Mouse (Mus musculus): ENCODE measurements around the gene Ing3. TPM values are rescaled to one million over a fixed set of nuclear protein-coding genes. Genes with fewer than 3 reads are reported as not detected.
A peak's percentile ranks its signal among the peaks of the same experiment; 100 is the strongest.

Ing3 gene
- polyA plus RNA-seq, 1 experiment from 2014 or later: 64.8 TPM

- no peak for ATAC-seq (ENCODE audit: low FRiP score, low TSS enrichment)
These were observed 68.3 kb downstream of the Ing3 start for GRCm38 (mm10) chr6:22017631-22018030.

GRCm38 (mm10) chr6:22018768-22019445 is 69.5 kb downstream of the Ing3 start:
- H3K27me3 ChIP-seq (ENCODE audit: insufficient read depth, low read length): no peaks in the 10 kb centered on the region
- no peaks in the 10 kb centered on the region for H3K36me3 ChIP-seq (ENCODE audit: insufficient read depth, low read length)
- ATAC-seq (ENCODE audit: low FRiP score, low TSS enrichment): no peak
- no peaks in the 10 kb centered on the region for H3K9me3 ChIP-seq (ENCODE audit: low read length)
- no peak overlapping the region for H3K4me2 ChIP-seq (replicated peaks; ENCODE audit: low read depth, low read length)
- H3K9ac ChIP-seq (replicated peaks; ENCODE audit: low read length): no peak overlapping the region
- peaks cover 25% of the 10 kb centered on the region for H3K4me1 ChIP-seq (ENCODE audit: insufficient read depth, low read length)
- no peak overlapping the region for H3K4me3 ChIP-seq (ENCODE audit: low read length)
- WGBS: 56% methylated on average over 8 of the region's 8 CpGs
- peak overlapping the region; percentile 29; the same call in 1 of the 2 replicates for H3K27ac ChIP-seq (ENCODE audit: low read length)

More at GRCm38 (mm10) chr6:22017631-22018030, 68.3 kb downstream of the Ing3 start:
- peaks cover 25% of the 10 kb centered on the region for H3K4me1 ChIP-seq (ENCODE audit: insufficient read depth, low read length)
- H3K4me3 ChIP-seq (ENCODE audit: low read length): no peak overlapping the region
- H3K9me3 ChIP-seq (ENCODE audit: low read length): no peaks in the 10 kb centered on the region
- H3K27me3 ChIP-seq (ENCODE audit: insufficient read depth, low read length): no peaks in the 10 kb centered on the region
- no peak overlapping the region for H3K27ac ChIP-seq (ENCODE audit: low read length)
- H3K9ac ChIP-seq (replicated peaks; ENCODE audit: low read length): no peak overlapping the region
- H3K36me3 ChIP-seq (ENCODE audit: insufficient read depth, low read length): no peaks in the 10 kb centered on the region
- 58% methylated on average over 7 of the region's 7 CpGs for WGBS
- no peak overlapping the region for H3K4me2 ChIP-seq (replicated peaks; ENCODE audit: low read depth, low read length)

- Histone ChIP-seq H3K27me3 (ENCODE audit: insufficient read depth, low read length) (no peaks in the 10 kb centered on the region), H3K4me1 (ENCODE audit: insufficient read depth, low read length) (peaks cover 25% of the 10 kb centered on the region), H3K27ac (ENCODE audit: low read length) (peak overlapping the region; percentile 33; the same call in 1 of the 2 replicates), H3K9ac (replicated peaks; ENCODE audit: low read length) (0 out of 2 replicates have a peak overlapping the region, but pooled peaks have one; percentile 7), H3K4me2 (replicated peaks; ENCODE audit: low read depth, low read length) (no peak overlapping the region), H3K36me3 (ENCODE audit: insufficient read depth, low read length) (no peaks in the 10 kb centered on the region), H3K9me3 (ENCODE audit: low read length) (no peaks in the 10 kb centered on the region), H3K4me3 (ENCODE audit: low read length) (no peak overlapping the region)
- whole genome bisulfite sequencing: 40% methylated on average over 10 of the region's 10 CpGs
- no peak for ATAC-seq (ENCODE audit: low FRiP score, low TSS enrichment)
These were observed 70.3 kb downstream of the Ing3 start for GRCm38 (mm10) chr6:22019637-22020036.

GRCm38 (mm10) chr6:22020696-22021095 is 71.3 kb downstream of the Ing3 start:
- Histone ChIP-seq H3K4me1 (ENCODE audit: insufficient read depth, low read length) (peaks cover 30% of the 10 kb centered on the region), H3K27me3 (ENCODE audit: insufficient read depth, low read length) (no peaks in the 10 kb centered on the region), H3K9me3 (ENCODE audit: low read length) (no peaks in the 10 kb centered on the region), H3K4me2 (replicated peaks; ENCODE audit: low read depth, low read length) (no peak overlapping the region), H3K36me3 (ENCODE audit: insufficient read depth, low read length) (no peaks in the 10 kb centered on the region), H3K27ac (ENCODE audit: low read length) (no peak overlapping the region), H3K9ac (replicated peaks; ENCODE audit: low read length) (no peak overlapping the region), H3K4me3 (ENCODE audit: low read length) (no peak overlapping the region)
- WGBS: 75% methylated on average over 5 of the region's 5 CpGs
- no peak for ATAC-seq (ENCODE audit: low FRiP score, low TSS enrichment)

- Histone ChIP-seq H3K9ac (replicated peaks; ENCODE audit: low read length) (no peak overlapping the region), H3K27me3 (ENCODE audit: insufficient read depth, low read length) (no peaks in the 10 kb centered on the region), H3K9me3 (ENCODE audit: low read length) (no peaks in the 10 kb centered on the region), H3K4me2 (replicated peaks; ENCODE audit: low read depth, low read length) (no peak overlapping the region), H3K27ac (ENCODE audit: low read length) (no peak overlapping the region), H3K4me1 (ENCODE audit: insufficient read depth, low read length) (peaks cover 36% of the 10 kb centered on the region), H3K36me3 (ENCODE audit: insufficient read depth, low read length) (no peaks in the 10 kb centered on the region), H3K4me3 (ENCODE audit: low read length) (no peak overlapping the region)
- WGBS: 73% methylated on average over 3 of the region's 3 CpGs
- no peak for ATAC-seq (ENCODE audit: low FRiP score, low TSS enrichment)
These were observed 71.9 kb downstream of the Ing3 start for GRCm38 (mm10) chr6:22021315-22021714.

GRCm38 (mm10) chr6:22024168-22024567 is 74.8 kb downstream of the Ing3 start:
- no peak overlapping the region for H3K9ac ChIP-seq (replicated peaks; ENCODE audit: low read length)
- H3K27ac ChIP-seq (ENCODE audit: low read length): no peak overlapping the region
- H3K9me3 ChIP-seq (ENCODE audit: low read length): no peaks in the 10 kb centered on the region
- WGBS: 96% methylated on average over 2 of the region's 2 CpGs
- H3K27me3 ChIP-seq (ENCODE audit: insufficient read depth, low read length): no peaks in the 10 kb centered on the region
- no peak overlapping the region for H3K4me2 ChIP-seq (replicated peaks; ENCODE audit: low read depth, low read length)
- H3K4me1 ChIP-seq (ENCODE audit: insufficient read depth, low read length): peaks cover 24% of the 10 kb centered on the region
- H3K4me3 ChIP-seq (ENCODE audit: low read length): no peak overlapping the region
- H3K36me3 ChIP-seq (ENCODE audit: insufficient read depth, low read length): no peaks in the 10 kb centered on the region
- ATAC-seq (ENCODE audit: low FRiP score, low TSS enrichment): no peak

Other genes starting within 250 kb of the Ing3 start
- gene Tspan12, start 97.1 kb upstream of the Ing3 start, polyA plus RNA-seq (2015; fragmentation: Nextera tagmentation; extraction: Ambion mirVana): 73.1 and 74.1 TPM in 2 replicates
- 35.4 and 42.6 TPM in 2 replicates for gene Cped1, start 36.3 kb downstream of the Ing3 start, polyA plus RNA-seq (2015; fragmentation: Nextera tagmentation; extraction: Ambion mirVana)

Measured in kidney, embryonic 16.5 days (tissue).